Mouse (Mus musculus): ENCODE results near the gene Gpc3. TPM values are rescaled to one million over a fixed set of nuclear protein-coding genes. Genes with fewer than 3 reads are reported as not detected.

Gpc3 gene
- polyA plus RNA-seq, 1 experiment from 2014 or later, result 35.8 TPM

GRCm38 (mm10) chrX:52245694-52246297, 368.0 kb downstream of the Gpc3 start:
- Histone ChIP-seq H3K27me3 (replicated peaks; ENCODE audit: control insufficient read depth, insufficient read depth, low read length) (no peaks in the 10 kb centered on the region), H3K9ac (replicated peaks; ENCODE audit: low read depth, low read length) (no peak overlapping the region), H3K4me3 (replicated peaks; ENCODE audit: low read length) (no peak overlapping the region), H3K4me1 (replicated peaks; ENCODE audit: control insufficient read depth, insufficient read depth, low read length) (no peaks in the 10 kb centered on the region), H3K27ac (ENCODE audit: low read length) (no peak overlapping the region), H3K9me3 (ENCODE audit: control insufficient read depth, low read length) (no peaks in the 10 kb centered on the region), H3K36me3 (ENCODE audit: control insufficient read depth, insufficient read depth) (no peaks in the 10 kb centered on the region), H3K4me2 (ENCODE audit: low read length) (no peak overlapping the region)
- no peak for ATAC-seq
- 80% methylated on average over 4 of the region's 4 CpGs for WGBS

GRCm38 (mm10) chrX:52237470-52237869, 376.3 kb downstream of the Gpc3 start:
- 90% methylated on average over 4 of the region's 4 CpGs for WGBS
- no peak for ATAC-seq
- no peaks in the 10 kb centered on the region for H3K27me3 ChIP-seq (replicated peaks; ENCODE audit: control insufficient read depth, insufficient read depth, low read length)
- no peaks in the 10 kb centered on the region for H3K4me1 ChIP-seq (replicated peaks; ENCODE audit: control insufficient read depth, insufficient read depth, low read length)
- H3K36me3 ChIP-seq (ENCODE audit: control insufficient read depth, insufficient read depth), result no peaks in the 10 kb centered on the region
- no peak overlapping the region for H3K4me2 ChIP-seq (ENCODE audit: low read length)
- no peaks in the 10 kb centered on the region for H3K9me3 ChIP-seq (ENCODE audit: control insufficient read depth, low read length)
- H3K4me3 ChIP-seq (replicated peaks; ENCODE audit: low read length), result no peak overlapping the region
- H3K27ac ChIP-seq (ENCODE audit: low read length), result no peak overlapping the region
- H3K9ac ChIP-seq (replicated peaks; ENCODE audit: low read depth, low read length), result no peak overlapping the region

- 52% methylated on average over 7 of the region's 7 CpGs for WGBS
Measured at GRCm38 (mm10) chrX:52231984-52232383, 381.8 kb downstream of the Gpc3 start.

GRCm38 (mm10) chrX:52230711-52231110, 383.0 kb downstream of the Gpc3 start:
- Histone ChIP-seq H3K27ac (ENCODE audit: low read length) (no peak overlapping the region), H3K27me3 (replicated peaks; ENCODE audit: control insufficient read depth, insufficient read depth, low read length) (no peaks in the 10 kb centered on the region), H3K9ac (replicated peaks; ENCODE audit: low read depth, low read length) (no peak overlapping the region), H3K9me3 (ENCODE audit: control insufficient read depth, low read length) (no peaks in the 10 kb centered on the region), H3K4me2 (ENCODE audit: low read length) (no peak overlapping the region), H3K4me1 (replicated peaks; ENCODE audit: control insufficient read depth, insufficient read depth, low read length) (no peaks in the 10 kb centered on the region), H3K36me3 (ENCODE audit: control insufficient read depth, insufficient read depth) (no peaks in the 10 kb centered on the region), H3K4me3 (replicated peaks; ENCODE audit: low read length) (no peak overlapping the region)
- no peak for ATAC-seq
- 67% methylated on average over 4 of the region's 4 CpGs for WGBS

More at GRCm38 (mm10) chrX:52231984-52232383, 381.8 kb downstream of the Gpc3 start:
- no peak for ATAC-seq
- no peaks in the 10 kb centered on the region for H3K9me3 ChIP-seq (ENCODE audit: control insufficient read depth, low read length)
- no peak overlapping the region for H3K4me3 ChIP-seq (replicated peaks; ENCODE audit: low read length)
- no peak overlapping the region for H3K27ac ChIP-seq (ENCODE audit: low read length)
- H3K4me2 ChIP-seq (ENCODE audit: low read length), result no peak overlapping the region
- H3K27me3 ChIP-seq (replicated peaks; ENCODE audit: control insufficient read depth, insufficient read depth, low read length), result no peaks in the 10 kb centered on the region
- no peaks in the 10 kb centered on the region for H3K36me3 ChIP-seq (ENCODE audit: control insufficient read depth, insufficient read depth)
- H3K4me1 ChIP-seq (replicated peaks; ENCODE audit: control insufficient read depth, insufficient read depth, low read length), result no peaks in the 10 kb centered on the region
- H3K9ac ChIP-seq (replicated peaks; ENCODE audit: low read depth, low read length), result no peak overlapping the region

MicroRNAs encoded within 50 kb of the gene (microRNA counts, 519-probe panel; counts per million panel counts)
- microRNA mmu-miR-717, result 2,206 counts per million, percentile 45 among the panel's probes with 10 or more counts

Small RNA genes lying within 50 kb of the gene (microRNA-seq; reads per million reads assigned to microRNA genes)
- gene Mir6384 (not detected), gene Mir717 (not detected)

Other genes starting within 250 kb of the Gpc3 start
- 2.3 and 3.3 TPM in 2 replicates for gene Ccdc160, start 177.2 kb upstream of the Gpc3 start, polyA plus RNA-seq (2015; fragmentation: Nextera tagmentation; extraction: Ambion mirVana)